Mouse (Mus musculus) liver, postnatal 0 days (tissue): ENCODE data around the gene A130010J15Rik.

Experiments
- CTCF ChIP-seq: sonication (generic); IDR thresholded peaks from 2 replicates; pipeline ENCODE4 v1.5.1; 2016; ENCODE audit warnings: antibody characterized with exemption, low read depth
- EP300 ChIP-seq: IDR thresholded peaks from 2 replicates; pipeline ENCODE4 v1.6.1; 2016; ENCODE audit warnings: antibody characterized with exemption, low read depth, mild to moderate bottlenecking

DNA sequence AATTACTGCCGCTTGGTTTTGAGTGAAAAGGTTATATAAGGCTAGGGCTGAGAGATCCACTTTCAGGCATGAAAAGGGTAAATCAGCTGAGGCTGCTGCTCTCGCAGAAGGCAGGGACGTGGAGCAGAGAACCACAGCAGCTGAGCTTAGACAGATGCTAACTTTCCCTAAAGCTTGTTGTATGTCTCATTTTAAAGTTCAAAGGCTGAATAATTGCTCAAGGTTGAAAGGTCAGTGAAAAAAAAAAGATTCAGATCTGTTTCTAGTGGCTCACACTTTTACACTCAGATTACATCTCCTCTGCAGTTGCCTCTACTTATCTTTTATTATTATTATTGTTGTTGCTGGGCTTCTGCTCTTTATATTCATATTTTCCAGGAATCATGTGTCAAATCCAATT, 57.7 kb downstream of the A130010J15Rik start:
- TF ChIP-seq CTCF (no peak), EP300 (no peak)
